Comparison of ENCODE assay signal across 8 mouse cellular contexts in the genomic region with DNA sequence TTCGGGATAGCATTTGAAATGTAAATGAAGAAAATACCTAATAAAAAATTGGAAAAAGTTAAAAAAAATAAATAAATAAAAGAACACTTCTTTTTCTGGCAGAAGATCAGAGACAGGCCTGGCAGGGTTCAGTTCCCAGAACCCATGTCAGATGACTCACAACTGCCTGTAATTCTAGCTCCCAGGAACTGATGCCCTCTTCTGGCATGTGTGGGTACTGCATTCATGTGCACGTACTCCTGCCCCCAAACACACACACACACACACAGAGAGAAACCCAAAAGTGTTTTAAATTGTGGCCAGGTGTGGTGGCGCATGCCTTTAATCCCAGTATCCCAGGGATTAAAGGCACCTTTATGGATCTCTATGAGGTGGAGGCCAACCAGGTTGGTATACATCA. TPM values are rescaled to one million over a fixed set of nuclear protein-coding genes. Genes with fewer than 3 reads are reported as not detected.
A peak's percentile ranks its signal among the peaks of the same experiment; 100 is the strongest.
DNase-seq lines count a peak whose midpoint lies in the region; ATAC-seq and TF ChIP-seq lines count a peak whose summit lies in the region.

No protein-coding gene starts in this region.

- H3K9ac ChIP-seq in heart, adult 2 months (ENCODE audit: low read depth, low read length) = no peak overlapping the region
- H3K9ac ChIP-seq in forebrain, embryonic 13.5 days = no peak overlapping the region

- no peak for TF ChIP-seq POLR2A in heart, adult 2 months (IDR thresholded peaks at IDR 0.05; ENCODE audit: insufficient read depth, low read depth, low read length)

- 100% methylated on average over 3 of the region's 3 CpGs for WGBS in heart, adult 2 months
- 97% methylated on average over 3 of the region's 3 CpGs for WGBS in forebrain, embryonic 13.5 days

- intact Hi-C loops in heart, adult 2 months (cut with DNase I) = no loop called here
- intact Hi-C loops in heart, postnatal 25 days (cut with DNase I) = no loop called here

- no peak for ATAC-seq in monocyte, adult 5-6 weeks (replicated peaks; ENCODE audit: insufficient number of reproducible peaks, low FRiP score, low TSS enrichment, poor library complexity, severe bottlenecking)
- no peak for ATAC-seq in forebrain, embryonic 13.5 days

- H3K27me3 ChIP-seq in heart, adult 2 months (ENCODE audit: control insufficient read depth, insufficient read depth, low read length) = no peaks in the 10 kb centered on the region
- H3K27me3 ChIP-seq in forebrain, embryonic 13.5 days = no peaks in the 10 kb centered on the region

- TF ChIP-seq CTCF in heart, adult 2 months (IDR thresholded peaks at IDR 0.05) = peak; percentile 55

- no peak overlapping the region for H3K27ac ChIP-seq in heart, adult 2 months
- no peak overlapping the region for H3K27ac ChIP-seq in forebrain, embryonic 13.5 days

- no peak for DNase-seq in heart, adult 2 months
- no peak for DNase-seq in heart, postnatal 25 days (ENCODE audit: low spot score)
- DNase-seq in 3T3-L1 (ENCODE audit: low read depth, low spot score) (peak; percentile 72), R1 (ENCODE audit: low read depth, low spot score) (peak; percentile 84)
- peak; percentile 24 for DNase-seq in lung, postnatal 10 days
- no peak for DNase-seq in right cerebral cortex, postnatal 14 days

- TF ChIP-seq EP300 in heart, adult 2 months (IDR thresholded peaks at IDR 0.05; ENCODE audit: insufficient read depth, low read depth, low read length) = no peak

- H3K79me2 ChIP-seq in heart, adult 2 months (replicated peaks; ENCODE audit: control insufficient read depth, insufficient read depth, low read length) = no peaks in the 10 kb centered on the region

- H3K4me2 ChIP-seq in forebrain, embryonic 13.5 days = no peak overlapping the region

- no peak overlapping the region for H3K4me3 ChIP-seq in heart, adult 2 months
- H3K4me3 ChIP-seq in forebrain, embryonic 13.5 days = no peak overlapping the region

- H3K4me1 ChIP-seq in heart, adult 2 months (ENCODE audit: control insufficient read depth, insufficient read depth, low read length) = no peaks in the 10 kb centered on the region
- H3K4me1 ChIP-seq in forebrain, embryonic 13.5 days = no peaks in the 10 kb centered on the region

- no peaks in the 10 kb centered on the region for H3K9me3 ChIP-seq in forebrain, embryonic 13.5 days (replicated peaks)

- H3K36me3 ChIP-seq in heart, adult 2 months (ENCODE audit: control insufficient read depth, insufficient read depth, low read length) = no peaks in the 10 kb centered on the region; the same call in 1 of the 2 replicates
- H3K36me3 ChIP-seq in forebrain, embryonic 13.5 days (ENCODE audit: poor library complexity, severe bottlenecking) = peaks cover 56% of the 10 kb centered on the region

RNA-seq across cellular contexts. Expression of gene Rfc1, which starts 51.3 kb away (rescaled TPM):
- total RNA-seq in heart, adult 2 months (2021) = 10 to 100 TPM; 31.9 to 38.2 TPM
- 8.4 and 11.5 TPM in 2 replicates for polyA plus RNA-seq in heart, adult 2 months (2012; rRNA removed)
- total RNA-seq in heart, postnatal 25 days (2021) = 10 to 100 TPM; 27.5 to 30.4 TPM
- total RNA-seq in monocyte, adult 5-6 weeks (2017) = 35.2 to 67.2 TPM (median 41.1 TPM) in 3 replicates
- polyA plus RNA-seq in forebrain, embryonic 13.5 days (2015; fragmentation: Nextera tagmentation; extraction: Ambion mirVana) = 70.1 and 70.5 TPM in 2 replicates

Comparison
In these comparisons a context has a peak if more than half of its experiments do, and no peak if none do; other contexts are left out.
1. DNase-seq: peak in 3T3-L1 (single experiment), R1 (single experiment) and lung, postnatal 10 days (single experiment); none in heart, adult 2 months (0 of 2), heart, postnatal 25 days (single experiment) and right cerebral cortex, postnatal 14 days (single experiment).